ENCODE assay signal across 8 mouse cellular contexts in genomic region chr1:181379664-181380063, GRCm38 (mm10). TPM values are rescaled to one million over a fixed set of nuclear protein-coding genes. Genes with fewer than 3 reads are reported as not detected.
A peak's percentile ranks its signal among the peaks of the same experiment; 100 is the strongest.
DNase-seq lines count a peak whose midpoint lies in the region; ATAC-seq and TF ChIP-seq lines count a peak whose summit lies in the region.

No protein-coding gene starts in this region.

- 0 out of 2 replicates have a peak, but pooled peaks cover 4% of the 10 kb centered on the region for H3K27me3 ChIP-seq in hindbrain, embryonic 10.5 days (ENCODE audit: insufficient read depth, poor library complexity, severe bottlenecking)
- no peaks in the 10 kb centered on the region for H3K27me3 ChIP-seq in hindbrain, embryonic 16.5 days (replicated peaks; ENCODE audit: control insufficient read depth, insufficient read depth, low read length)
- H3K27me3 ChIP-seq in cerebellum, adult 2 months (ENCODE audit: control insufficient read depth, insufficient read depth, low read length), result no peaks in the 10 kb centered on the region
- H3K27me3 ChIP-seq in midbrain, embryonic 11.5 days (ENCODE audit: control insufficient read depth, insufficient read depth, low read length), result no peaks in the 10 kb centered on the region
- no peaks in the 10 kb centered on the region for H3K27me3 ChIP-seq in splenic B cell, adult 2 months (ENCODE audit: control insufficient read depth, insufficient read depth, low read length, poor library complexity, severe bottlenecking)

- H3K4me1 ChIP-seq in hindbrain, embryonic 10.5 days (replicated peaks), result peaks cover 6% of the 10 kb centered on the region; the same call in 1 of the 2 replicates
- no peaks in the 10 kb centered on the region for H3K4me1 ChIP-seq in hindbrain, embryonic 16.5 days (ENCODE audit: control insufficient read depth, insufficient read depth, low read depth, low read length)
- peaks cover 0 to 3% of the 10 kb centered on the region in 2 experiments; a peak in 1 of 4 replicates for H3K4me1 ChIP-seq in ES-E14 (ENCODE audit: control insufficient read depth in 2 of 2, insufficient read depth in 2 of 2, low read length in 2 of 2, poor library complexity in 1 of 2)
- H3K4me1 ChIP-seq in cerebellum, adult 2 months (ENCODE audit: control insufficient read depth, insufficient read depth, low read length), result no peaks in the 10 kb centered on the region
- H3K4me1 ChIP-seq in midbrain, embryonic 11.5 days (ENCODE audit: control insufficient read depth, insufficient read depth, low read length), result no peaks in the 10 kb centered on the region

- no peak overlapping the region for H3K4me3 ChIP-seq in hindbrain, embryonic 10.5 days
- H3K4me3 ChIP-seq in hindbrain, embryonic 16.5 days (ENCODE audit: low read length), result no peak overlapping the region
- no peak overlapping the region for H3K4me3 ChIP-seq in ES-E14 (ENCODE audit: insufficient read depth in 1 of 2, low read depth in 1 of 2, low read length in 2 of 2, poor library complexity in 1 of 2, severe bottlenecking in 1 of 2)
- no peak overlapping the region for H3K4me3 ChIP-seq in cerebellum, adult 2 months (replicated peaks; ENCODE audit: insufficient read depth, low read depth, low read length)
- H3K4me3 ChIP-seq in gastrocnemius, adult 2 months, result no peak overlapping the region
- no peak overlapping the region for H3K4me3 ChIP-seq in midbrain, embryonic 11.5 days (ENCODE audit: low read depth, low read length)

- H3K9me3 ChIP-seq in hindbrain, embryonic 10.5 days, result no peaks in the 10 kb centered on the region
- H3K9me3 ChIP-seq in hindbrain, embryonic 16.5 days (ENCODE audit: control insufficient read depth, low read length), result no peaks in the 10 kb centered on the region
- no peaks in the 10 kb centered on the region for H3K9me3 ChIP-seq in ES-E14 (ENCODE audit: control insufficient read depth, insufficient read depth, low read depth, low read length)
- H3K9me3 ChIP-seq in midbrain, embryonic 11.5 days (ENCODE audit: control insufficient read depth, low read length), result no peaks in the 10 kb centered on the region

- intact Hi-C loops in gastrocnemius, adult 2 months (cut with DNase I), result loop anchor here (2.0 kb wide), 1 partner anchor 165 kb away; no protein-coding TSS in a partner anchor
- intact Hi-C loops in left cerebral cortex, postnatal 4 days (cut with DNase I), result no loop called here

- WGBS in hindbrain, embryonic 10.5 days, result 26% methylated on average over 8 of the region's 8 CpGs
- 33% methylated on average over 8 of the region's 8 CpGs for WGBS in hindbrain, embryonic 16.5 days
- 31% methylated on average over 8 of the region's 8 CpGs for WGBS in cerebellum, adult 2 months
- WGBS in midbrain, embryonic 11.5 days, result 23% methylated on average over 8 of the region's 8 CpGs

- DNase-seq in hindbrain, embryonic 10.5 days (ENCODE audit: low spot score), result peak; percentile 67
- peak; percentile 50 for DNase-seq in ES-E14 (ENCODE audit: low read depth, low spot score)
- peak; percentile 59 to 74 for DNase-seq in cerebellum, adult 2 months
- DNase-seq in gastrocnemius, adult 2 months, result peak; percentile 36
- DNase-seq in left cerebral cortex, postnatal 4 days, result peak; percentile 60
- peak; percentile 90 for DNase-seq in midbrain, embryonic 11.5 days (ENCODE audit: low spot score, missing footprints)
- peak; percentile 53 for DNase-seq in splenic B cell, adult 2 months (ENCODE audit: low read depth, low spot score)

- no peak overlapping the region for H3K4me2 ChIP-seq in hindbrain, embryonic 16.5 days (ENCODE audit: low read length)
- no peak overlapping the region for H3K4me2 ChIP-seq in midbrain, embryonic 11.5 days

- in situ Hi-C loops in ES-E14 (cut with MboI; ENCODE audit: low sequenced_read_pairs in 2 of 2, unreplicated experiment in 2 of 2), result no loop called here

- no peak for ATAC-seq in hindbrain, embryonic 16.5 days
- ATAC-seq in midbrain, embryonic 11.5 days (ENCODE audit: low FRiP score), result peak; percentile 44; the same call in 1 of the 2 replicates

- no peak overlapping the region for H3K27ac ChIP-seq in hindbrain, embryonic 10.5 days
- no peak overlapping the region for H3K27ac ChIP-seq in hindbrain, embryonic 16.5 days (ENCODE audit: low read depth, low read length)
- H3K27ac ChIP-seq in ES-E14 (ENCODE audit: insufficient read depth, low read depth, low read length, poor library complexity, severe bottlenecking), result no peak overlapping the region
- no peak overlapping the region for H3K27ac ChIP-seq in cerebellum, adult 2 months (ENCODE audit: insufficient read depth, low read length)
- no peak overlapping the region for H3K27ac ChIP-seq in gastrocnemius, adult 2 months
- H3K27ac ChIP-seq in midbrain, embryonic 11.5 days (ENCODE audit: low read depth, low read length), result no peak overlapping the region

- peak; percentile 92 for TF ChIP-seq CTCF in cerebellum, adult 2 months (IDR thresholded peaks at IDR 0.05; ENCODE audit: borderline replicate concordance, insufficient read depth, low read depth, low read length)
- TF ChIP-seq CTCF in gastrocnemius, adult 2 months (IDR thresholded peaks at IDR 0.05), result peak; percentile 79

- H3K36me3 ChIP-seq in hindbrain, embryonic 10.5 days, result no peaks in the 10 kb centered on the region
- H3K36me3 ChIP-seq in hindbrain, embryonic 16.5 days (ENCODE audit: control insufficient read depth, insufficient read depth, low read length), result no peaks in the 10 kb centered on the region
- H3K36me3 ChIP-seq in ES-E14 (ENCODE audit: control insufficient read depth, insufficient read depth, low read length, poor library complexity, severe bottlenecking), result no peaks in the 10 kb centered on the region
- no peaks in the 10 kb centered on the region for H3K36me3 ChIP-seq in midbrain, embryonic 11.5 days (ENCODE audit: control insufficient read depth, insufficient read depth, low read length)
- H3K36me3 ChIP-seq in splenic B cell, adult 2 months (ENCODE audit: control insufficient read depth, insufficient read depth, low read length, poor library complexity, severe bottlenecking), result no peaks in the 10 kb centered on the region

- no peak overlapping the region for H3K9ac ChIP-seq in hindbrain, embryonic 16.5 days (ENCODE audit: low read depth, low read length)
- H3K9ac ChIP-seq in ES-E14 (ENCODE audit: insufficient read depth, low read depth, low read length, poor library complexity, severe bottlenecking), result no peak overlapping the region
- H3K9ac ChIP-seq in midbrain, embryonic 11.5 days (ENCODE audit: low read length), result no peak overlapping the region

- no peak for TF ChIP-seq POLR2A in cerebellum, adult 2 months (IDR thresholded peaks at IDR 0.05; ENCODE audit: borderline replicate concordance, insufficient read depth, low read length)

TF ChIP-seq in ES-E14, 5 proteins besides CTCF, POLR2A, EP300 and RAD21:
- TF ChIP-seq ZC3H11A (IDR thresholded peaks at IDR 0.05; ENCODE audit: borderline replicate concordance, low read depth, low read length) (peak; percentile 2; the same call in 1 of the 2 replicates), ZNF384 (IDR thresholded peaks at IDR 0.05; ENCODE audit: low read depth, low read length) (no peak)

RNA-seq across cellular contexts. Expression of gene Cnih3, which starts 27.2 kb away (rescaled TPM):
- 0.77 and 1.2 TPM in 2 replicates for polyA plus RNA-seq in hindbrain, embryonic 10.5 days (2016; fragmentation: Nextera tagmentation; extraction: Ambion mirVana)
- 14.1 and 14.4 TPM in 2 replicates for polyA plus RNA-seq in hindbrain, embryonic 16.5 days (2015; fragmentation: Nextera tagmentation; extraction: Ambion mirVana)
- total RNA-seq in ES-E14 (2012; rRNA removed), result 0.22 and 0.37 TPM in 2 replicates
- polyA plus RNA-seq in cerebellum, adult 2 months (2012; rRNA removed), result 5.1 and 6.9 TPM in 2 replicates
- total RNA-seq in gastrocnemius, adult 2 months (2021), result not detected
- 10 to 100 TPM; 51.7 to 55.9 TPM for total RNA-seq in left cerebral cortex, postnatal 4 days (2021)
- polyA plus RNA-seq in midbrain, embryonic 11.5 days (2014; fragmentation: Nextera tagmentation; extraction: Ambion mirVana), result 1.2 and 1.3 TPM in 2 replicates

Comparison
In these comparisons a context has a peak if more than half of its experiments do, and no peak if none do; other contexts are left out.
1. DNase-seq: peak in every context shown above with its lines; median percentile 90 in midbrain, embryonic 11.5 days; 67 in hindbrain, embryonic 10.5 days; 66 in cerebellum, adult 2 months; 60 in left cerebral cortex, postnatal 4 days; 53 in splenic B cell, adult 2 months; 50 in ES-E14; 36 in gastrocnemius, adult 2 months.